Mouse (Mus musculus) kidney, embryonic 15.5 days (tissue): ENCODE measurements around the gene Ncl. TPM values are rescaled to one million over a fixed set of nuclear protein-coding genes. Genes with fewer than 3 reads are reported as not detected.

Experiments used
- ATAC-seq: fragments of 200-750 bp; cut with Nextera tagmentation; replicated peaks from 2 replicates; pipeline ENCODE4 v1.8.0; 2017; ENCODE audit warnings: moderate TSS enrichment; ENCODE audit not compliant: low FRiP score
- H3K27ac ChIP-seq: fragments of 300-500 bp; sonication (generic); 2 replicates; pipeline ENCODE4 v1.5.1; 2015; ENCODE audit warnings: mild to moderate bottlenecking, inconsistent platforms
- H3K27me3 ChIP-seq: fragments of 300-500 bp; sonication (generic); 2 replicates; pipeline ENCODE4 v1.6.1; 2015; ENCODE audit warnings: inconsistent platforms
- H3K36me3 ChIP-seq: fragments of 300-500 bp; sonication (generic); 2 replicates; pipeline ENCODE4 v1.6.1; 2015; ENCODE audit warnings: inconsistent platforms
- H3K4me1 ChIP-seq: fragments of 300-500 bp; sonication (generic); 2 replicates; pipeline ENCODE4 v1.6.1; 2015; ENCODE audit warnings: inconsistent platforms
- H3K4me2 ChIP-seq: fragments of 300-500 bp; sonication (generic); 2 replicates; pipeline ENCODE4 v1.6.1; 2015; ENCODE audit warnings: moderate library complexity, mild to moderate bottlenecking, inconsistent platforms
- H3K4me3 ChIP-seq: fragments of 300-500 bp; sonication (generic); replicated peaks from 2 replicates; pipeline ENCODE4 v1.5.1; 2015; ENCODE audit warnings: mild to moderate bottlenecking, inconsistent platforms
- H3K9ac ChIP-seq: fragments of 300-500 bp; sonication (generic); 2 replicates; pipeline ENCODE4 v1.6.1; 2015; ENCODE audit warnings: mild to moderate bottlenecking, inconsistent platforms
- H3K9me3 ChIP-seq: fragments of 300-500 bp; sonication (generic); replicated peaks from 2 replicates; pipeline ENCODE4 v1.6.1; 2016; ENCODE audit warnings: inconsistent platforms
- WGBS: fragments of 180-500 bp; shearing (Covaris S2); methylation state at CpG from one replicate; pipeline ENCODE4 v1.1.7; 2015; ENCODE audit warnings: mixed read lengths; 5-methylcytosine and 5-hydroxymethylcytosine counted together
- polyA plus RNA-seq: library from polyadenylated mRNA; unstranded; fragments of >200 nt; fragmentation: Nextera tagmentation; extraction: Ambion mirVana; gene quantifications from 2 replicates; pipeline ENCODE4 v1.2.1, GENCODE M21; 2015

Gene Ncl
- polyA plus RNA-seq, 1 experiment from 2014 or later: 531 TPM

DNA sequence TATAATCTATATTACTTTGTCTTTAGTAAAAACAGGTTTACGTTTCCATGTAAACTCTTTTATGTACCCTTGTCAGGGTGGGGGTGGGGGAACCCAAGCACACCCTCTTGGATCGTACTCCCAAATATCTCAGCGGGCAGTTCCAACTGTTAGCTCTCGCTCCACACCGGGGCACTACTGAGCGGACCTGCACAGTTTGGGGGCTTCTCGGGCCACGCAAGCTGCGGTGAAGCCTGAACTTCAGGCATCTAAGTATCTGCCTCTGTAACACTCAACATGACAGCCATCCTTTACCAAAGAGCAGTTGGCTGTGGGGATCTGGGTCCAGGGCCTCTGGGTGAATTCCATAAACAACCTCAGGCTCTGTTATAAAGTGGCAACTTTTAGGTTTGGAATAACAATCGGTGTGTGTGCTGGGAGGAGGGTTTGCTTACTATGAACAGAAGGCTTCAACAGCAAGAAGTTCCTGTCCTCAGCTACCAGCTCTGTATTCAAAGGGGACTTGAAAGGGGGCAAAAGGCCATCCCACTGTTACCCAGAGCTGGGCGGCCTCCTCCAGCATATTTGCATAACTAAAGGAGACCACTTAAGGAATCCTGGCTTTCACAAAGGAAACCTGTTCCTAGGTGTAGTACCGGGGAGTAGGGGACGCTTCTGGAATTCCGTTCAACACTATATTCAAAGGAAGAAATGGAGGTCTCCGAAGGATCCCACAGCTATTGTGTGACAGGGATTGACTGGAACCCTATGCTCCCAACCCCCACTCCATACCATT is 48.5 kb downstream of the Ncl start:
- peak overlapping the region; percentile 51 for H3K27ac ChIP-seq
- H3K4me1 ChIP-seq: peaks cover 25% of the 10 kb centered on the region
- H3K36me3 ChIP-seq: 0 out of 2 replicates have a peak, but pooled peaks cover 3% of the 10 kb centered on the region
- WGBS: 37% methylated on average over 15 of the region's 15 CpGs
- no peaks in the 10 kb centered on the region for H3K27me3 ChIP-seq
- ATAC-seq: no peak
- H3K4me2 ChIP-seq: no peak overlapping the region
- no peak overlapping the region for H3K4me3 ChIP-seq
- H3K9ac ChIP-seq: no peak overlapping the region
- no peaks in the 10 kb centered on the region for H3K9me3 ChIP-seq

DNA sequence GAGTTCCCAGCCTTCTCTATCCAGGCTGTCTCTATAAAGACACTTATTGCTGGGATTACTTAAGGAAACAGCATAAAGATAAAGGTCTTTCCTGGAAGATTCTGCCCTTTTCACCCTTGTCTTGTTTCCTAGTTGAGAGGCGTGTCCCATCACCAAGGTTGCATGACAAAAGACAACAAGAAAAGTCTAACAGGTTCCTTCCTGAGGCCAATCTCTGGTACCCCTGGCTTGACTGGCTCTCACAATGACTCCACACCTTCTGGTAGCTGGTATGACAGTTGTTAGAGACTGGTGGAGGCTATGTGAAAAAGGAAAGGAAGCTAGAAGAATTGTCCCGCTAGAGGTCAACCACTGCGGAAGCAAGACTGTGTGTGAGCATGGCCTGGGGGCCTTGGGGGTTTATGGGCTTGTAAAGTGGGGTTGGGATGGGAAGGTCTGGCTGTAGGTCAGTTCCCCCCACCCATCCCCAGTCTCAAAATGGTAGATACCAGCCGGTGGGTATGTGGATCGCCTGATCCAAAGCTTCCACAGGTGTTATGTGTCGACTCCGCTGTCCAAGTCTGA is 49.8 kb downstream of the Ncl start:
- peaks cover 25% of the 10 kb centered on the region for H3K4me1 ChIP-seq
- H3K4me2 ChIP-seq: no peak overlapping the region
- H3K9ac ChIP-seq: no peak overlapping the region
- H3K9me3 ChIP-seq: no peaks in the 10 kb centered on the region
- no peak overlapping the region for H3K4me3 ChIP-seq
- no peak overlapping the region for H3K27ac ChIP-seq
- 85% methylated on average over 7 of the region's 7 CpGs for WGBS
- ATAC-seq: no peak
- H3K27me3 ChIP-seq: peaks cover 8% of the 10 kb centered on the region
- H3K36me3 ChIP-seq: 0 out of 2 replicates have a peak, but pooled peaks cover 9% of the 10 kb centered on the region

DNA sequence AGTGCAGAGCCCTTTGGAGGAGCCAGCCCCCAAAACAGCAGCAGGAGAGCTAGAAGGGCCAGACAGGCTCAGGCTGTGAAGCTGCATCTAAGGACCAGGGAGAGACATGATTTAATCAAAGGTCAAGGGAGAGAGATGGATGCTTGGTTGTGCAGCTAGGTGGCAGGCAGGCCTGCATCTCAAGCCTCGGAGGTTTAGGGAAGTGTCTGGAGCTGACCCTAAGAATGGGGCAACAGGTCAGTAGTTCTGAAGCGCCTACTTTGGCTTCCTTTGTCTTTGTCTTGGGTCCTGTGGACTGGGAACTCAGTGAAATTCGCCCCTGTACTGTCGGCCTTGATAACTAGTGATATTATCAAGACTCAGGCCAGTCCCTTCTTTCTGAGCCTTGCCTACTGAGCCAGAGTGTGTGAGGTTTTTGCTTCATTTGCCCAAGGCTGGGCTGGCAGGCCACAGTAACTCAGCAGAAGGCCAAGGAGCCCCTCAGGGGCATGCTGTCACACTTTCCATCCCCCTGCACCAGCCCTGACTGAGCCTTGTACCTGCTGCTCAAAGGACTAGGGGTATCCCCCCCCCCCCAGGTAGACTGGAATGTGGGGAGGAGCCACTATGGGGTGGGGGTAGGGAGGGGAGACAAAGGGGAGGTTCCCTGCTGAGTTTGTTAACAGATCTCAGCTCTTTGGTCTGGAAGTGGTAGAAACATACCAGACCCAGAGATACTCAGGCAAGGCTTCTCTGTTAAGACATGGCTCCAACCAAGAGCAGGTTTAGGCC is 51.1 kb downstream of the Ncl start:
- 50% methylated on average over 4 of the region's 4 CpGs for WGBS
- no peak overlapping the region for H3K4me3 ChIP-seq
- ATAC-seq: no peak
- H3K4me2 ChIP-seq: no peak overlapping the region
- H3K9me3 ChIP-seq: no peaks in the 10 kb centered on the region
- H3K27me3 ChIP-seq: peaks cover 21% of the 10 kb centered on the region
- H3K36me3 ChIP-seq: 0 out of 2 replicates have a peak, but pooled peaks cover 9% of the 10 kb centered on the region
- H3K27ac ChIP-seq: peak overlapping the region; percentile 15; the same call in 1 of the 2 replicates
- no peak overlapping the region for H3K9ac ChIP-seq
- H3K4me1 ChIP-seq: peaks cover 32% of the 10 kb centered on the region

DNA sequence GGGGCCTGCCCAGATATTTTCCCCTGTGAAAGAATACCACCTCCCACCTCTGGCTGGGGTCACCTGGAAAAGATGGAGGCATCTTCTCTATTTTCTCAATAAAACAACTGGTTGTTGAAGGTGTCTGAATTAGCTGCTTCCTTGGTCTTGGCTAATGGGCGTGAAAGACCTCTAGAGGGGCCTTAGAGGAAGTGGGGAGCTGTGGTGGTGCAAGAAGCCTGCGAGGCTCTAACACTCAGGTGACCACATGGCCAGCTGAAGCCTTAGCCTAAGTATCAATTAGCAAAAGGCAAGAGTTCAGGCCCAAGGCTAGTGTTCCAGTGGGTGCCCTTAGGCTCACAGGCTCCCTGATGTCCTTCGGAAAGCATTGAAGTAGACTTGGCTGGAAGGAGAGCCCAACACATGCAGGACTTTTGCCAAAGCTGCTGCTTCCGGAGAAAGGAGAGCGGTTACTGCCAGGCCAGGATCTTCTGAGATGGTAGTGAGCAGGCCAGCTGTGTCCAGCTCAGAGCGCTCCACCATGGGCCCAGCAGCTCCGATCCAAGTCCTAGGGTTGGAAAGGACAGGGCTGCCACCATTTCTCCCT is 51.9 kb downstream of the Ncl start:
- Histone ChIP-seq H3K27ac (0 out of 2 replicates have a peak overlapping the region, but pooled peaks have one; percentile 15), H3K4me2 (no peak overlapping the region), H3K9ac (no peak overlapping the region), H3K4me1 (peaks cover 37% of the 10 kb centered on the region), H3K9me3 (no peaks in the 10 kb centered on the region), H3K4me3 (no peak overlapping the region), H3K36me3 (0 out of 2 replicates have a peak, but pooled peaks cover 9% of the 10 kb centered on the region), H3K27me3 (peaks cover 27% of the 10 kb centered on the region)
- WGBS: 79% methylated on average over 7 of the region's 7 CpGs
- ATAC-seq: no peak

DNA sequence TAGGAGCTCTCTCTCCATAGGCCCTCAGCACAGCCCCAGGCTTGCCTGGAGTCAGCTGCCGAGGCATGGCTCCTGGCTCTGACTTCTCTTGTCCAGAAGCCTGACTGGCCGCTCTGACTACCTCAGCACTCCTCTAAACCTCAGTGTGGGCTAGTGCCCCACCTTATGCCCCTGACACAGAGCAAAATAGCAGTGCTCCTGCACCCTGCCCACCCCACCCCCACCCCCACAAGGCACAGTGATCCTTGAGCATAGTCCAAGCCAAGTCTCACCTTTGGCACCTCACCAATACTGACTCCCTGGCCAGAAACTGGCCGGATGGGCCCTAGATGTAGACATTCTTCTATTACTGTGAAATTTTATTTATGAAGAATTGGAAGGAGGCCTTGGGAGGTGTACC is 52.5 kb downstream of the Ncl start:
- Histone ChIP-seq H3K4me2 (no peak overlapping the region), H3K27ac (no peak overlapping the region), H3K4me1 (peaks cover 37% of the 10 kb centered on the region), H3K4me3 (no peak overlapping the region), H3K9ac (no peak overlapping the region), H3K27me3 (peaks cover 32% of the 10 kb centered on the region), H3K9me3 (no peaks in the 10 kb centered on the region), H3K36me3 (0 out of 2 replicates have a peak, but pooled peaks cover 9% of the 10 kb centered on the region)
- no peak for ATAC-seq
- 77% methylated on average over 3 of the region's 3 CpGs for WGBS

DNA sequence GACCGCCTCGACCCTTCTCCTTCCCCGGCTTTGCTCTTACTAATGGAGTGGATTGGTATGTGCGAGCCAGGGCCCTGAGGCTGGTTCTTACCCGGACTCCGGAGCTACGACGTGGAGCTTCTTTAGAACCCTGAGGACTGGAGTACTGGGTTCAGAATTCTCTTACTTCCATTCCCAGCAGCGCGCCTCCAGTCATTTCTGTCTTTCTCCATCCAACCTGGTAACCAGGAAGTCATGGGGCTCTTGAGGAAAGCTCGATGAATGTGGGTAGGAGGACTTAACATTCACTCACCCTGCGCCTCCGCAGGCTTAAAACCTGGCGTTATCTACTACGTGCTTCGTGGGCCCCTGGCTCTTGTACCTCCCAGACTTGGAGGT is 55.3 kb downstream of the Ncl start:
- peak overlapping the region; percentile 69 for H3K4me3 ChIP-seq
- no peak for ATAC-seq
- H3K27ac ChIP-seq: no peak overlapping the region
- H3K27me3 ChIP-seq: peaks cover 38% of the 10 kb centered on the region
- no peaks in the 10 kb centered on the region for H3K9me3 ChIP-seq
- H3K4me1 ChIP-seq: peaks cover 32% of the 10 kb centered on the region
- WGBS: 4% methylated on average over 16 of the region's 16 CpGs
- peak overlapping the region; percentile 66; the same call in 1 of the 2 replicates for H3K9ac ChIP-seq
- H3K4me2 ChIP-seq: peak overlapping the region; percentile 99
- 0 out of 2 replicates have a peak, but pooled peaks cover 9% of the 10 kb centered on the region for H3K36me3 ChIP-seq

DNA sequence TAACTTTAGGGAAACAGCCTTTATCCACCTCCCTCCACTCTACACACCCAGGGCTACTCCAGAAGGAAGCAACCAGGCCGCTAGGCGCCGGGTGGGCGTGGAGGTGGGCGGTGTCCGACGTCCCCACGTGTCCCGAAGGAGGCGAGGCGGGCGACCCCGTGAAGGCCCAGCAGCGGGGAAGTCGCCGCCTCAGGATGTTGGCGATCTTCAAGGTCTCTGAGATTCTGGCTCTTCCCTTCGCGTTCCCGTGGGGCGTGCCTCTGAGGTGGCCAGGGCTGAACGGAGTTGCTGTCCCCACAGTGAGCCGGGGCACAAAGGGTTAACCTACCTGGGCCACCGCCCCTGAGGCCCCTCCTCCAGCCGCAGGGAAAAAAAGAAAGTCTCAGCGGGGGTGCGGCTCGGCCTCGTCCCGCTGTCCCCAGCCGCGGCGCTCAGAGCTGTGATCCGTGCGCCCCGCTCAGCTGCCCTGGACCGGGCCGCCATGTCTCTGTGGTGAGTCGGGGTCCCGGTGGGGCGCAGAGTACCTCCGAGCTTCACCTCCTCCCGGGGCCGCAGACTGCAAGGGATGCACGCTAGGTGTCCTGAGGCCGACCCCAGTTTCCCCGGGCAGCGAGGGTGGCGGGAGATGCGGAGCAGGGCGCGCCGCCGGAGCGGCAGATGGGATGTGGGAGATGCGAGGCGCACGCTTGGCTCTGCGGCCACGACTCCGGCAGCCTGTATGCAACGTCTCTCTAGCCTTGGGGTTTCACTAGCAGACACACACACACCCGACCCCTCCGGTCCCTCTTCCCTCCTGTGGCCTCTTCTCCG is 55.9 kb downstream of the Ncl start:
- Histone ChIP-seq H3K27ac (0 out of 2 replicates have a peak overlapping the region, but pooled peaks have one; percentile 37), H3K27me3 (peaks cover 38% of the 10 kb centered on the region), H3K4me1 (peaks cover 30% of the 10 kb centered on the region), H3K36me3 (0 out of 2 replicates have a peak, but pooled peaks cover 9% of the 10 kb centered on the region), H3K9me3 (no peaks in the 10 kb centered on the region), H3K9ac (peak overlapping the region; percentile 66), H3K4me2 (peak overlapping the region; percentile 99), H3K4me3 (peak overlapping the region; percentile 69)
- ATAC-seq: peak; percentile 89
- WGBS: under 1% methylated on average over 65 of the region's 65 CpGs

DNA sequence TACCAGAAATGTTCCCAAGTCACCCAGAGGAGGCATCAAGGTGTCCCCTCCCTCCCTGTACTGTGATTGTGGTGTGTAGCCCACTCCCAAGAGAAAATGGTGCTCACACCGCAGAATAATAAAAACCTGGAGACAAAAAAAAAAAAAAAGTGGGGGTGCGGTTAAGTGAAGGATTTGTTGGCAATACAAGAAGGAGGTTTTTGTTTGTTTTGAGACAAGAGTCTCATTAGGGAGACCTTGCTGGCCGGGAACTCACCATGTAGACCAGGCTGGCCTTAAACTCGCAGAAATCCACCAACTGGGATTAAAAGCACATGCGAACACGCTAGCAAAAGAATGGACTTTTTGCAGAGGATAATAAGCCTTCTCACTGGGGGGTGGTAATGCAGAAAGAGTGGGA is 56.7 kb downstream of the Ncl start, which contains the start of gene B3gnt7:
B3gnt7 (plus strand) TSS at position 301 of the 400 bp plus-strand sequence.
- Histone ChIP-seq H3K27me3 (peaks cover 38% of the 10 kb centered on the region), H3K9ac (peak within 1 kb of the TSS; percentile 66), H3K27ac (0 out of 2 replicates have a peak within 1 kb of the TSS, but pooled peaks have one; percentile 37), H3K4me1 (peaks cover 26% of the 10 kb centered on the region), H3K9me3 (no peaks in the 10 kb centered on the region), H3K4me2 (peak within 1 kb of the TSS; percentile 99), H3K36me3 (0 out of 2 replicates have a peak, but pooled peaks cover 9% of the 10 kb centered on the region), H3K4me3 (peak within 1 kb of the TSS; percentile 69)
- WGBS: 34% methylated on average over 6 of the region's 6 CpGs
- ATAC-seq: no peak

DNA sequence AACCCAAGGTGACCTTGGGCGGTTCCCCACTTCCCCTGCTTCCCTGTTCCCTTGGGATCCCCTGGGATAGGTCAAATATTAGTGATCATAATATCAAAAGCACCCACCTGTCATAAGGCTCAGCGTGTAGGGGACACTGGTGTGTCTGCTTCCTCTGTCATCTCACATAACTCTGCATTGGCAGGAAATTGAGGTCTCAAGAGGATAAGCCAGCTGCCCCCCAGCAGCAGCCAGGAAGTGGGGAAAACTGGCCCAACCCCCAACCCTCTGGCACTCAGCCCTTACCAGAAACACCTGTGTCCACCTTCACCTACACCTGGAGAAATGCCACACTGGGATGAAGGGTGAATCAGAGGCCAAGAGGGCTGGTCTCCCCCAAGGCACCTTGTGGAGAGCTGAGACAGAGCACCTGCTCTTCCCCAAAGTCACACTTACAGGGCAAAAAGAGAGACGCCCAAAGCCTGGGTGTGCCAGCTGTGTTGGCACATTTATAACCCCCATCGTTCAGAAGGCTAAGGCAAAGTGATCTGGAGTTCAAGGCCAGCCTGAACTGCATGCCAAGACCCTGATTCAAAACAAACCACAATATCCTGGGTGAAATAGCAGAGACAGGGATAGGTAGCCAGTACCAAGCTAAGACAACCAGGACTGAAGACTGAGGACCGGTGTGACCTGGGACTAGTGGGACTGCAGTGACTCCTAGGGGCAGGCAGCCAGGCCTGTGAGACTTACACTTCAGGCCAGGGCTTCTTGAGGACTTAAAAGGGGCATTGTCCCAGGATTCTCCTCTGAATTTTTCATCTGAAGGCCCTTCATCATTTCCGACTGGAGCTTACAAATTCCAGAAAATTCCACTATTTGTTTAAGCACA is 57.7 kb downstream of the Ncl start:
- H3K9ac ChIP-seq: no peak overlapping the region

DNA sequence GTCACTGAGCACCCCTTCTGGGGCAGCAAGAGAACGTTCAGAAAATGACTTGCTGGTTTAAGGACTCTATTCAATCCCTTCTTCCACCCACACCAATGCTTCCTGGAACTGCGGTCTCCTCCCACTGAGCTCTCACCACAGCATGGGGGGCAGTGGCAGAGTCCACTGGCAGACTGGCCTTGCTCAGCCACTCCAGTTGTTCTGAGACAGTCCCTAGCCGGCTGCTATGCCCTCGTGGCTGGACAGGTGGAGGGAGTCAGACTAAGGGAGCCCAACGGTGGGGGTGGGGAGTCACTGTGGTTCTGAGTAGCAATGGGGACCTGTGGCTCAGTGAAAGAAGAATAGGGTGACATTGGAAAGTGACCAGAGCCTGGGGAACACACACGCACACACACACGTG is 58.5 kb downstream of the Ncl start:
- ATAC-seq: no peak
- 53% methylated on average over 7 of the region's 7 CpGs for WGBS
- peaks cover 38% of the 10 kb centered on the region for H3K27me3 ChIP-seq
- no peak overlapping the region for H3K4me2 ChIP-seq
- H3K9ac ChIP-seq: no peak overlapping the region
- H3K9me3 ChIP-seq: no peaks in the 10 kb centered on the region
- H3K4me1 ChIP-seq: peaks cover 26% of the 10 kb centered on the region
- H3K36me3 ChIP-seq: 0 out of 2 replicates have a peak, but pooled peaks cover 5% of the 10 kb centered on the region
- H3K27ac ChIP-seq: no peak overlapping the region
- H3K4me3 ChIP-seq: no peak overlapping the region

More for the DNA sequence above, 57.7 kb downstream of the Ncl start:
- no peaks in the 10 kb centered on the region for H3K9me3 ChIP-seq
- 55% methylated on average over 6 of the region's 6 CpGs for WGBS
- H3K4me3 ChIP-seq: no peak overlapping the region
- ATAC-seq: no peak
- no peak overlapping the region for H3K27ac ChIP-seq
- H3K4me1 ChIP-seq: peaks cover 26% of the 10 kb centered on the region
- H3K36me3 ChIP-seq: 0 out of 2 replicates have a peak, but pooled peaks cover 9% of the 10 kb centered on the region
- peaks cover 38% of the 10 kb centered on the region for H3K27me3 ChIP-seq
- H3K4me2 ChIP-seq: no peak overlapping the region
